Mouse (Mus musculus) urinary bladder, adult 18-20 months (tissue): ENCODE measurements at regions not wholly inside any gene's neighbourhood (a gene's known extent, or its start where the extent isn't known, plus 50 kb on each side); places are given as distances from the start of the nearest gene placed in this dataset.

Experiments used
- DNase-seq, 2 experiments: peaks; one replicate each; pipeline ENCODE4 v3.0.0; 2022; ENCODE audit warnings: low spot score in 2 of 2, mixed read lengths in 2 of 2

- DNase-seq: no peak
These were observed 54.4 kb upstream of the 9630041A04Rik start for GRCm38 (mm10) chr9:101807249-101807648.

- no peak for DNase-seq
These were observed 64.9 kb upstream of the 9630041A04Rik start for GRCm38 (mm10) chr9:101796718-101797117.

- DNase-seq: no peak
These were observed 65.6 kb upstream of the 9630041A04Rik start for GRCm38 (mm10) chr9:101796063-101796462.

- DNase-seq: no peak
These were observed 66.2 kb upstream of the 9630041A04Rik start for GRCm38 (mm10) chr9:101795436-101795835.

GRCm38 (mm10) chr9:101790936-101791335, 70.7 kb upstream of the 9630041A04Rik start:
- DNase-seq: no peak

GRCm38 (mm10) chr9:101740949-101741605, 120.6 kb upstream of the 9630041A04Rik start:
- no peak for DNase-seq

GRCm38 (mm10) chr9:101739322-101739721, 122.3 kb upstream of the 9630041A04Rik start:
- no peak for DNase-seq

- no peak for DNase-seq
These were observed 127.4 kb upstream of the 9630041A04Rik start for GRCm38 (mm10) chr9:101734271-101734670.

GRCm38 (mm10) chr9:101733611-101734225, 127.9 kb upstream of the 9630041A04Rik start:
- no peak for DNase-seq

GRCm38 (mm10) chr9:101730136-101730535, 131.5 kb upstream of the 9630041A04Rik start:
- DNase-seq: no peak

- no peak for DNase-seq
These were observed 143.7 kb upstream of the 9630041A04Rik start for GRCm38 (mm10) chr9:101717911-101718310.

- DNase-seq: no peak
These were observed 145.3 kb upstream of the 9630041A04Rik start for GRCm38 (mm10) chr9:101716326-101716725.

GRCm38 (mm10) chr9:101714805-101715204, 146.8 kb upstream of the 9630041A04Rik start:
- no peak for DNase-seq

GRCm38 (mm10) chr9:101710611-101711071, 151.0 kb upstream of the 9630041A04Rik start:
- DNase-seq: no peak

GRCm38 (mm10) chr9:101700368-101700767, 161.3 kb upstream of the 9630041A04Rik start:
- DNase-seq: no peak

- DNase-seq: no peak
These were observed 167.6 kb upstream of the 9630041A04Rik start for GRCm38 (mm10) chr9:101694054-101694453.

GRCm38 (mm10) chr9:101691336-101691735, 170.3 kb upstream of the 9630041A04Rik start:
- no peak for DNase-seq

- no peak for DNase-seq
These were observed 170.7 kb upstream of the 9630041A04Rik start for GRCm38 (mm10) chr9:101690916-101691315.

- DNase-seq: no peak
These were observed 171.2 kb upstream of the 9630041A04Rik start for GRCm38 (mm10) chr9:101690402-101690861.

GRCm38 (mm10) chr9:101689532-101690401, 171.9 kb upstream of the 9630041A04Rik start:
- peak; percentile 45 to 72 for DNase-seq

- no peak for DNase-seq
These were observed 174.4 kb upstream of the 9630041A04Rik start for GRCm38 (mm10) chr9:101687226-101687625.

GRCm38 (mm10) chr9:101677563-101677962, 184.1 kb upstream of the 9630041A04Rik start:
- DNase-seq: no peak
